Mouse (Mus musculus) R1 (cell line): ENCODE results near the gene Enc1.

ENCODE experiments used
- DNase-seq: peaks from one replicate; pipeline ENCODE4 v3.0.0-alpha.2; 2018; ENCODE audit warnings: low read depth, low spot score

Gene Enc1

DNA sequence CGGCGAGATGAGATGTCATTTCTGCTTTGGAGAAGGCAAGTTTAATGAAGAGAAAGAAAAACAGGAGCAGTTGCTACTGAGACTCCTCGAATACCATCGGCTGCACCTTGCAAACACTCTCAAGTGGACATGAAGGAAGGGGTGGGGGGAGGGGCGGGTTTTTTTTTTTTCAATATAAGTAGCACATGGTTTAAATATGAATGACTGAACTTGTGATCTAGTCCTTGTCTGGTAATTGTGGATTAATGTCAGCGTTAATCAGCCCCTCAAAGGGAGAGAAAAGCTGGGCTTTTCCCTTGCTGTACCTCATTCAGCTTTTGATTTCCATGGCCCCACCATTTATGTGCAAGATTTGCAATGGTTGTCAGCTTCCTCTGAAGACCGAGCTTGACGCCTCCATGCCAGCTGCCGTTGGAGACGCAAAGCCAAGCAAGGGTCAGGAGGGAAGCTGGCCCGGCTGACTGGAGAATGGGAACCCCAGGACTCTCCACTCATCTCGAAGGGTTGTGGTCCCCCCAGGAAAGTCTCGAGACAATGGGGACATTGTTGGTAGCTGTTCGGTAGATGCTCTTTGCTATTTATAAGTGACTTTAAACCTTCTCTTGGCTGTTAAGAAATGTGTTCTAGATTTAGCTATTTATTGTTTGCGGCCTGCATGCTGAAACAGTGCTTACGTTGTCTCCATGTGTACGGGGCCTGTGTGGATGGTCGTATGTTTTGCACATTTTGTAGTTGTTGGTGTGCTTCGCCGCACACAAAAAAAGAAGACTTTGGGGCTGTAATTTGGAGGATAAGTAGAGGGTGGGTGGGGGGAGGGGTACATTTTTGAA lies 9.9 kb downstream of the Enc1 start:
- DNase-seq, result no peak

- DNase-seq, result no peak
Measured at GRCm38 (mm10) chr13:97251736-97252135, 10.8 kb downstream of the Enc1 start.

DNA sequence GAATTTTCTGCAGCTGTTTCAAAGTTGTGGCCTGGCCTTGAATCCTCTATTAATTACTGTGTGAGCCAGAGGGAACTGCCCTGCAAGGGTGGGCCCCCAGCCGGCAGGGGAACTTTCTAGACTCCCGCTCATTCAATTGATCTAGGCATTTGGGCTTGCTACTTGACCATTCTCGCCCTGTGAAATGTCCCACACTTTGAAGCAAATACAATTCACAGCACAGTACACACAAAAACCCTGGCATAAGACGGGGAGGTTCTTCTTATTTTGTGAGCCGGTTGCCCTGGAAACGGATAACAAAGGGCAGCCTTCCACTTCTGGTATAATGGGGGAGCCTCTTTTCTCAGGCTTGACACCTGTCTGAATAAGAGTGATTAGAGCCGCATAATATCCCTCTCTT lies 11.6 kb downstream of the Enc1 start:
- peak; percentile 82 for DNase-seq

GRCm38 (mm10) chr13:97253418-97253981 lies 12.6 kb downstream of the Enc1 start:
- peak; percentile 69 for DNase-seq

DNA sequence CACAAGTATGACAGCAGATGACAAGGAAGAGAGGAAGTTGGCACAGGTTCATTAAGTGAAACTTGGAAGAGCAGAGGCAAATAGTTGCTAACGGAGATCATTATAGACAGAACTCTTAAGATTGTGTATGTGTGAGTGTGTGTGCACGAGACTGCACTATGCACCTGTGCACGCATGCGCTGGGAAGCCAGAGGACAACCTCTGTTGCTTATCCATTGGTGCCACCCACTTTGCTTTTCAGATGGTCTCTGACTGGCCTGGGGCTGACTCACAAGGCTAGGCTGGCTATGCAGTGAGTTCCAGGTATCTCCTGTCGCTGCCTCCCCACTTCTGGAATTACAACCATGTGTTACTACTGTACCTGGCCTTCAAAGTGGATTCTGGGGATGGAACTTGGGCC lies 13.1 kb downstream of the Enc1 start:
- DNase-seq, result no peak

DNA sequence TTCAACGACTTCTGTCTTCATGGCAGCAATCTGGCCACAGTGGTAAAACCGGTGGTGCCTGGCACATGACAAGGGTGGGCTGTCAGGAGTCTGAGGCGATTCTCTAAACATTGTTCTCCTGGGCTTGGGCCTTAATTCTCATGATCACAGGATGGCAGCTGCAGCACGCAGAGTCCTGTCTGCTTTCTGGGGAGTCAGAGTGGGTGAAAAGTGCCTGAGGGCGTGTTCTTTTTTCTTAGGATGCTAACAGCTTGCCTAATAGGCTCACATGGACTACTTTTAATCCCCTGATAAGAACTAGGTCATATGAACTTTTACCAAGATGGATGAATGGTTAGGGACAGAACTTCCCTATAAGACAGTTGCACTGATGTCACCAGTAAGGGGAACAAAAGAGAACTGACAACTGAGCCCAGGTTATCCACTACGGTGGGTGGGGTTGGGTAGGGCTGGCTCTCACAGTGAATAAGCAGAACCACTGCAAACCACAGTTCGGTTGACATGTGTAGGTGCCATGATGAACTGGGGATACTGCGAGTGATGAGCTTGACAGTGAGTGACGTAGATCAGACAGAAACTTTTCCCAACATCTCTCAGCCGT lies 13.8 kb downstream of the Enc1 start:
- DNase-seq, result no peak

DNA sequence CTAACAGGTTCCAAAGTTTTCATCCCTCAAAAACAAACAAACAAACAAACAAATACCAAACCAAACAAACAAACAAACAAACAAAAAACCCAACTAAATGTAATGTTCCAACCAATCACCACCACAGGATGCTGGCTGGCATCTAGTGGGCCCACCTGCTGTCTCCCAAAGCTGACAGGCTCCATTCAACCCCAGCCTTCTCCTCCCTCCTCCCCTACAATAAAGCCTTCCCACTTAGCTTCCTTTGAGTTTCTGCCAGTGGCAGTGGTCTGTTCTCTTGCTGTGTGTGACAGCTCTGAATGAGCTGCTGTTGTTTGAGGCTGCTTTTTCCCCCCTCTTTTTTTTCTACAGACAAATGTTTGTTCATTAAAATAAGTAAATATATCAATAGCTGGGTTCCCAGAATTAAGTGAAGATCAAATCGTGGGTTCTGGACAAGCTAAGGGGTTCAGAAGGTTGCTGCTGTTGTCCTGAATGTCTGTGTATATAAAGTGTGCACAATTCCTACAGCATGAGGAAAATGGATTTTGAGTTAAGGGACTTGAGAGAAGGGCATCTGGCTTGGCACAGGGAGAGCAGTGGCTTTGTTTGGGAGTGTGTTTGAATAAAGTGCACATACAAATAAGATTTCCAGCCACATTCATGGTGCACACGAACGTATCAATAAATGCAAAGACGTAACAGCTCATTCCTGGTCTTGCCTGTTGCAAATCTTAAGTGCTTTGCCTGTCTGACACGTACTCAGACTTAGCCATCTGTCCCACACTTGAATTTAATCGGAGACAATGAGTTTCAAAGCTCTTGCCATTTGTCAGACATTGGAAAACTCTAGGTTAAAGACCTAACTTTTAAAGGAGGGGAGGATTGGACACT lies 15.3 kb downstream of the Enc1 start:
- DNase-seq, result no peak

DNA sequence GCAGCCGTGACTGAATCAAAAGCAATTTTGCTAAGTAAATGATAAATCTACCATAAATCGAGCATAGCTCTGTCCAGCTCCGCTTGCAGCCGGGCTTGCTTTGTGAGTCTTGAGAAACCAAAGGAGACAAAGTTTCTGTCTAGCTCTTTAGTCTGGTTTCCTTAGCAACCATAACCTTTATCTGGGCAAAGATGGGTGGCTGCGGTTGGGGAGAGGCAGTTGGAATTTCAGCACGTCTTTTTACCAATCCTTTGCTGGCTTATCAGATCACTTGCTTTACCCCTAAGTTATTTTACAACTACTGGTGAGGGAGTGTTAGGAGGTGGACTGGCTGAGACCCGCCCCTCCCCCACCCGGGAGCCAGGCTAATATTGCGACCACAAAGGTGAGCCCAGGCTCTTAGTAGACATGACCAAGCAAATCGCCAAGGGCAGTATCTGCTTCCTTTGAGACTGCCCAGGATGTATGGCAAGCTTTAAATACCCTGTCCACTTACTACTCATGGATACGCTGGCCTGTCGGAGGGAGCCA lies 16.0 kb downstream of the Enc1 start:
- DNase-seq, result no peak

DNA sequence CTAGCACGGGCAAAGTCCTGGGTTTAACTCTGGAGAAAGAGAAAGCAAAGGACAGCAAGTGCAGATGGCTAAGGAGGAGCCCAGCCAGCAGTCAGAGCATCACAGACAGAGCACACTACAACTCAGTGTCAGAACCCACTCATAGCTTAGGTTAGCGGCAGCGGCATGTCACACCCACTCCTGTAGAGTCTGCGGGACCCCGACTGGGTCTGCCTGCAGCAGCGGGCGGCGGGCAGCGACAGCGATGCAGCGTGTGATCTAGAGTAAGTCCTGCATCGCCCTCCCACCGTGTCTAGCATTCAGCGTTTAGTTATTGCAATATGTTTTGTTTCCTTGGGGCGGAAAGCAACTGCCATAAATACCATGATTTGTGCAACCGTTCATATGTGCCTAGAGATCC lies 18.4 kb downstream of the Enc1 start:
- DNase-seq, result no peak

- peak; percentile 98 for DNase-seq
Measured at GRCm38 (mm10) chr13:97260456-97261180, 19.7 kb downstream of the Enc1 start.

DNA sequence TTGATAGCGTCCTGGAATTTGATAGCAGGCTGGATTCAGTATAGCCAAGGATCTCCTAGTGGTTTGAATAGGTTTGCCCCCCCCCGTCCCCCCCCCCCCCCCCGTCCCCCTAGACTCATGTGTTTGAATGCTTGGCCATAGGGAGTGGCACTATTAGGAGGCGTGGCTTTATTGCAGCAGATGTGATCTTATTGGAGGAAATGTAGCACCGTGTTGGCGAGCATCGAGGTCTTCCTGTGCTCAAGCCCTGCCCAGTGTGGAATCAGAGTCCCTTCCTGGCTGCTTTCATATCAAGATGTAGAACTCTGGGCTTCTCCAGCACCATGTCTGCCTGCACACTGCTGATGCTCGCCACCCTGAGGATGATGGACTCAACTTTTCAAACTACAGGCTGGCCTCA lies 20.6 kb downstream of the Enc1 start:
- peak; percentile 93 for DNase-seq

GRCm38 (mm10) chr13:97262676-97263075 lies 21.8 kb downstream of the Enc1 start:
- no peak for DNase-seq

GRCm38 (mm10) chr13:97265534-97265933 lies 24.6 kb downstream of the Enc1 start:
- peak; percentile 91 for DNase-seq

DNA sequence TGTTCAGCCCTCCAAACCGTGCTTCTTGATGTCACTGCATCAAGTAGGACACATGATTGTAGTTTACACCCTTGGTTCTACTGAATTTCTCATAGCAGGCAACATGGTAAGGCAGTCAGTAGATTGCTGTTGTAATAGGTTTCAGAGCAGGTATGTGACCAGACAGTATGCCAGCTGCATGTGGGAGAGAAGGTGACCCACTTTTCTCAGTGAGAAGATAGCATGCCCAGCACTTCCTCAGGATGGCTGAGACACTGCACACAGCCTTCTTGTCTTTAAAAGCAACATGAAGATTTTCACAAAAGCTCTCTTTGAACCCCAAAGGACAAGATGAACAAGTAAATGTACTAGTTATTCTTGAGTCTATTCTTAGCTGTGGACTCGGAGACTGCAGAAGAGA lies 29.8 kb downstream of the Enc1 start:
- DNase-seq, result no peak

DNA sequence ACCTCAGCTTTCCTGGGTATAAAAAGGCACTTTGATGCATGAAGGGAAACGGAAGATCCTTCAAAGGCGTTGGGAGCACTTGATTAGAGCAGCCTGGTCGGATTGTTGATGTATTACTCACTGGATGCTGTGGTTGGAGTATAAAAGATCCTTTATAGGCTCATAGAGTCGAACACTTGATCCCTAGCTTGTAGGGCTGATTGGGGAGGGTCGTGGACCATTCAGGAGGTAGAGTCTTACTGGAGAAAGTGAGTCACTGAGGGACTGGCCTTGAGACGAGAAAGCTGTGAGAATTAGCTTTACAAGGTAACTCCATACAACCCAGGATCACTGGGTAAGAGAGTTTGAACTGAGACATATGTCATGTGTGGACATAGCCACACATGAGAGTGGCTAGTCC lies 30.7 kb downstream of the Enc1 start:
- no peak for DNase-seq

GRCm38 (mm10) chr13:97274757-97275156 lies 33.9 kb downstream of the Enc1 start:
- peak; percentile 70 for DNase-seq

GRCm38 (mm10) chr13:97275482-97275881 lies 34.6 kb downstream of the Enc1 start:
- DNase-seq, result peak; percentile 62

- peak; percentile 80 for DNase-seq
Measured at GRCm38 (mm10) chr13:97282051-97282910, 41.4 kb downstream of the Enc1 start.

DNA sequence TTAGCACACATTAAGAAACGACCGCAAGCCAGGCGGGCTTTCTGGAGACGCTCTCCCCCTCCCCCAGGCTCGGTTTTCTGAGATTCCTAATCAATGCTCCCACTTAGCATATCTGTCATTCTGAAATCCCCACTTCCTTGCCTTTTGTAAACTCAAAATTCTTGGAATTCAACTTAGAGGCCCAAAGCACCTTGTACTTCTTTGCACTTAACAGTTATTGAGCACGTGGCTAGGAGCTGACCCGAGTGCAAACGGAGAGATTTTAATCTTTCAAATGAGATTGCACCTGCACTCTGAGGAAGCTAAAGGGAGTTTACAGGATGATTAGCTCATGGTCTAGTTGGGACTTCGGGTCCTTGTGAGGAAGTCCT lies 42.0 kb downstream of the Enc1 start:
- peak; percentile 99 for DNase-seq

- no peak for DNase-seq
Measured at GRCm38 (mm10) chr13:97287046-97287445, 46.1 kb downstream of the Enc1 start.
